Mouse (Mus musculus) frontal cortex, postnatal 36 days (tissue): ENCODE results near the gene Rbx1.
"Not testable (repeated sequence)": the region's sequence is repeated elsewhere in the genome, so short reads cannot be mapped to it uniquely, and the experiment has no call there.

Experiments used
- DNase-seq, 2 experiments: peaks; one replicate each; pipeline ENCODE4 v3.0.0; 2022; ENCODE audit warnings: low spot score in 2 of 2

The Rbx1 gene

GRCm38 (mm10) chr15:81465901-81466737 lies at the start of gene Rbx1:
Rbx1 (plus strand) TSS chr15:81466296.
- peak; percentile 98 to 99 for DNase-seq

GRCm38 (mm10) chr15:81416763-81417310 lies 49.3 kb upstream of the Rbx1 start:
- not testable (repeated sequence) for DNase-seq

- DNase-seq, result no peak
Observed at GRCm38 (mm10) chr15:81418065-81418464, 48.0 kb upstream of the Rbx1 start.

GRCm38 (mm10) chr15:81421454-81421853 lies 44.6 kb upstream of the Rbx1 start:
- no peak for DNase-seq

- DNase-seq, result no peak
Observed at GRCm38 (mm10) chr15:81422156-81422681, 43.9 kb upstream of the Rbx1 start.

- DNase-seq, result no peak
Observed at GRCm38 (mm10) chr15:81425311-81425710, 40.8 kb upstream of the Rbx1 start.

- DNase-seq, result no peak
Observed at GRCm38 (mm10) chr15:81427947-81428346, 38.1 kb upstream of the Rbx1 start.

- DNase-seq, result no peak
Observed at GRCm38 (mm10) chr15:81431195-81431594, 34.9 kb upstream of the Rbx1 start.

- DNase-seq, result no peak
Observed at GRCm38 (mm10) chr15:81438345-81438744, 27.8 kb upstream of the Rbx1 start.

- DNase-seq, result no peak
Observed at GRCm38 (mm10) chr15:81439236-81439635, 26.9 kb upstream of the Rbx1 start.

GRCm38 (mm10) chr15:81448463-81448862 lies 17.6 kb upstream of the Rbx1 start:
- peak; percentile 45 to 83 for DNase-seq

GRCm38 (mm10) chr15:81461523-81461922 lies 4.6 kb upstream of the Rbx1 start:
- DNase-seq, result no peak

- no peak for DNase-seq
Observed at GRCm38 (mm10) chr15:81465016-81465660, 958 bp upstream of the Rbx1 start.

GRCm38 (mm10) chr15:81466738-81467113 lies 630 bp downstream of the Rbx1 start:
- no peak for DNase-seq

- DNase-seq, result no peak
Observed at GRCm38 (mm10) chr15:81470735-81471134, 4.6 kb downstream of the Rbx1 start.

GRCm38 (mm10) chr15:81472256-81472655 lies 6.2 kb downstream of the Rbx1 start:
- DNase-seq, result no peak

GRCm38 (mm10) chr15:81475654-81476053 lies 9.6 kb downstream of the Rbx1 start:
- no peak for DNase-seq

- no peak for DNase-seq
Observed at GRCm38 (mm10) chr15:81476597-81476996, 10.5 kb downstream of the Rbx1 start.

- DNase-seq, result no peak
Observed at GRCm38 (mm10) chr15:81479446-81480213, 13.5 kb downstream of the Rbx1 start.

GRCm38 (mm10) chr15:81480284-81480683 lies 14.2 kb downstream of the Rbx1 start:
- not testable (repeated sequence) for DNase-seq

GRCm38 (mm10) chr15:81480977-81481379 lies 14.9 kb downstream of the Rbx1 start:
- no peak for DNase-seq

GRCm38 (mm10) chr15:81482966-81483365 lies 16.9 kb downstream of the Rbx1 start:
- DNase-seq, result no peak
